Mouse (Mus musculus): ENCODE results near the gene Myo10.
"Not testable (repeated sequence)": the region's sequence is repeated elsewhere in the genome, so short reads cannot be mapped to it uniquely, and the experiment has no call there.

Gene Myo10

GRCm38 (mm10) chr15:25693708-25694107, 71.4 kb downstream of the Myo10 start:
- peak; percentile 31 to 48 for DNase-seq

GRCm38 (mm10) chr15:25694749-25695148, 72.4 kb downstream of the Myo10 start:
- no peak for DNase-seq

GRCm38 (mm10) chr15:25695253-25695652, 72.9 kb downstream of the Myo10 start:
- no peak for DNase-seq

- DNase-seq = peak in 1 of 2 experiments; percentile 8
These were observed 73.6 kb downstream of the Myo10 start for GRCm38 (mm10) chr15:25695883-25696282.

GRCm38 (mm10) chr15:25696660-25697059, 74.3 kb downstream of the Myo10 start:
- peak; percentile 68 to 80 for DNase-seq

GRCm38 (mm10) chr15:25699032-25699557, 76.8 kb downstream of the Myo10 start:
- DNase-seq = no peak

- DNase-seq = no peak
These were observed 80.3 kb downstream of the Myo10 start for GRCm38 (mm10) chr15:25702602-25703001.

- DNase-seq = peak; percentile 48 to 68
These were observed 82.7 kb downstream of the Myo10 start for GRCm38 (mm10) chr15:25704809-25705585.

- peak; percentile 52 to 57 for DNase-seq
These were observed 84.7 kb downstream of the Myo10 start for GRCm38 (mm10) chr15:25706874-25707554.

GRCm38 (mm10) chr15:25707891-25708290, 85.6 kb downstream of the Myo10 start:
- no peak for DNase-seq

- peak in 1 of 2 experiments; percentile 18 for DNase-seq
These were observed 88.6 kb downstream of the Myo10 start for GRCm38 (mm10) chr15:25710876-25711275.

- no peak for DNase-seq
These were observed 90.6 kb downstream of the Myo10 start for GRCm38 (mm10) chr15:25712877-25713276.

- DNase-seq = peak; percentile 91 to 92
These were observed 91.4 kb downstream of the Myo10 start for GRCm38 (mm10) chr15:25713587-25714361.

GRCm38 (mm10) chr15:25715218-25715995, 93.1 kb downstream of the Myo10 start:
- peak; percentile 87 to 88 for DNase-seq

GRCm38 (mm10) chr15:25715996-25716395, 93.7 kb downstream of the Myo10 start:
- DNase-seq = no peak

- peak; percentile 88 to 93 for DNase-seq
These were observed 94.7 kb downstream of the Myo10 start for GRCm38 (mm10) chr15:25717006-25717405.

GRCm38 (mm10) chr15:25718104-25718503, 95.8 kb downstream of the Myo10 start:
- not testable (repeated sequence) for DNase-seq

- peak; percentile 50 to 58 for DNase-seq
These were observed 96.9 kb downstream of the Myo10 start for GRCm38 (mm10) chr15:25719270-25719669.

GRCm38 (mm10) chr15:25720263-25720662, 97.9 kb downstream of the Myo10 start:
- no peak for DNase-seq

- no peak for DNase-seq
These were observed 101.2 kb downstream of the Myo10 start for GRCm38 (mm10) chr15:25723281-25724113.

- DNase-seq = no peak
These were observed 102.2 kb downstream of the Myo10 start for GRCm38 (mm10) chr15:25724549-25724948.
